Comparison of ENCODE assay signal across 12 mouse cellular contexts in genomic region chr5:31198616-31199320, GRCm38 (mm10).
"Had no signal": no experiment of that assay in that cellular context is flagged by ENCODE, and none has a peak within 500 bp of the region (broad histone marks: within the 10 kb centered on the region; RNA-seq: fewer than 3 reads in every experiment).

No protein-coding gene starts in this region.

- H3K9ac ChIP-seq: limb, embryonic 12.5 days; liver, embryonic 13.5 days; liver, postnatal 0 days; lung, embryonic 15.5 days; midbrain, embryonic 13.5 days; neural tube, embryonic 15.5 days had no signal

- H3K27me3 ChIP-seq: limb, embryonic 12.5 days; liver, embryonic 13.5 days; lung, embryonic 15.5 days; midbrain, embryonic 13.5 days; neural tube, embryonic 15.5 days had no signal

- H3K27ac ChIP-seq: limb, embryonic 12.5 days; liver, embryonic 13.5 days; lung, embryonic 15.5 days; midbrain, embryonic 13.5 days; neural tube, embryonic 15.5 days had no signal

- DNase-seq: kidney, postnatal 25 days; liver; liver, embryonic 13.5 days; liver, postnatal 0 days; lung, postnatal 14 days; thymus, adult 18-20 months; thymus, postnatal 14 days had no signal

- H3K4me3 ChIP-seq: liver, embryonic 13.5 days; lung, embryonic 15.5 days; midbrain, embryonic 13.5 days; myocyte; neural tube, embryonic 15.5 days had no signal
